Mouse (Mus musculus) urinary bladder, postnatal 10 days (tissue): ENCODE results near the gene Tppp3.
A peak's percentile ranks its signal among the peaks of the same experiment; 100 is the strongest.

Source experiments
- DNase-seq: peaks from one replicate; pipeline ENCODE4 v3.0.0; 2022; ENCODE audit warnings: low spot score

The Tppp3 gene

GRCm38 (mm10) chr8:105471314-105472015 lies at the start of gene Tppp3:
Gene Tppp3 (minus strand): TSS chr8:105471526.
- peak; percentile 69 for DNase-seq

- DNase-seq = no peak
These were observed 49.7 kb upstream of the Tppp3 start for GRCm38 (mm10) chr8:105521061-105521460.

GRCm38 (mm10) chr8:105520521-105520920 lies 49.2 kb upstream of the Tppp3 start:
- no peak for DNase-seq

GRCm38 (mm10) chr8:105519591-105519990 lies 48.3 kb upstream of the Tppp3 start:
- DNase-seq = no peak

GRCm38 (mm10) chr8:105518436-105519313 lies 47.3 kb upstream of the Tppp3 start, which contains the start of gene Hsd11b2:
Gene Hsd11b2 (plus strand): TSS chr8:105518755.
- no peak for DNase-seq

GRCm38 (mm10) chr8:105517346-105517745 lies 46.0 kb upstream of the Tppp3 start:
- DNase-seq = no peak

- no peak for DNase-seq
These were observed 44.8 kb upstream of the Tppp3 start for GRCm38 (mm10) chr8:105516018-105516645.

GRCm38 (mm10) chr8:105514656-105515055 lies 43.3 kb upstream of the Tppp3 start:
- DNase-seq = no peak

- no peak for DNase-seq
These were observed 42.9 kb upstream of the Tppp3 start for GRCm38 (mm10) chr8:105514194-105514593.

- DNase-seq = no peak
These were observed 38.8 kb upstream of the Tppp3 start for GRCm38 (mm10) chr8:105509997-105510735.

GRCm38 (mm10) chr8:105508758-105509157 lies 37.4 kb upstream of the Tppp3 start:
- no peak for DNase-seq

GRCm38 (mm10) chr8:105506977-105507376 lies 35.7 kb upstream of the Tppp3 start:
- no peak for DNase-seq

- no peak for DNase-seq
These were observed 33.3 kb upstream of the Tppp3 start for GRCm38 (mm10) chr8:105504617-105505016.

GRCm38 (mm10) chr8:105499787-105500186 lies 28.5 kb upstream of the Tppp3 start:
- DNase-seq = no peak

GRCm38 (mm10) chr8:105496439-105497180 lies 25.3 kb upstream of the Tppp3 start, which contains the start of gene Zdhhc1:
Gene Zdhhc1 (minus strand): TSS chr8:105496902.
- peak; percentile 76 for DNase-seq

- no peak for DNase-seq
These were observed 24.3 kb upstream of the Tppp3 start for GRCm38 (mm10) chr8:105495350-105496302.

GRCm38 (mm10) chr8:105494566-105494965 lies 23.2 kb upstream of the Tppp3 start:
- no peak for DNase-seq

GRCm38 (mm10) chr8:105493495-105493894 lies 22.2 kb upstream of the Tppp3 start:
- DNase-seq = no peak

GRCm38 (mm10) chr8:105489281-105489680 lies 18.0 kb upstream of the Tppp3 start:
- no peak for DNase-seq

- DNase-seq = no peak
These were observed 16.8 kb upstream of the Tppp3 start for GRCm38 (mm10) chr8:105488082-105488481.
